Mouse (Mus musculus): Measurements from ENCODE around the gene Tuba4a. TPM values are rescaled to one million over a fixed set of nuclear protein-coding genes. Genes with fewer than 3 reads are reported as not detected.

Gene Tuba4a
- polyA plus RNA-seq, 1 experiment from 2014 or later, result 44.9 TPM

GRCm38 (mm10) chr1:75231664-75232152 lies 12.0 kb upstream of the Tuba4a start, which contains the start of gene A630095N17Rik:
A630095N17Rik (minus strand) TSS chr1:75232102.
- H3K36me3 ChIP-seq, result no peaks in the 10 kb centered on the region
- no peak within 1 kb of the TSS for H3K4me2 ChIP-seq
- H3K4me1 ChIP-seq, result peaks cover 13% of the 10 kb centered on the region
- no peaks in the 10 kb centered on the region for H3K9me3 ChIP-seq
- 67% methylated on average over 5 of the region's 5 CpGs for WGBS
- H3K27me3 ChIP-seq, result no peaks in the 10 kb centered on the region
- ATAC-seq (ENCODE audit: borderline replicate concordance, extremely low read depth, low FRiP score, low TSS enrichment), result no peak
- no peak within 1 kb of the TSS for H3K27ac ChIP-seq
- no peak within 1 kb of the TSS for H3K4me3 ChIP-seq
- no peak within 1 kb of the TSS for H3K9ac ChIP-seq

- no peaks in the 10 kb centered on the region for H3K27me3 ChIP-seq
- no peak overlapping the region for H3K27ac ChIP-seq
- H3K4me2 ChIP-seq, result no peak overlapping the region
- no peak for ATAC-seq (ENCODE audit: borderline replicate concordance, extremely low read depth, low FRiP score, low TSS enrichment)
- 68% methylated on average over 4 of the region's 4 CpGs for WGBS
- no peaks in the 10 kb centered on the region for H3K9me3 ChIP-seq
- peaks cover 12% of the 10 kb centered on the region; the same call in 1 of the 2 replicates for H3K4me1 ChIP-seq
- no peak overlapping the region for H3K4me3 ChIP-seq
- no peak overlapping the region for H3K9ac ChIP-seq
- H3K36me3 ChIP-seq, result no peaks in the 10 kb centered on the region
Observed at GRCm38 (mm10) chr1:75231224-75231623, 11.6 kb upstream of the Tuba4a start.

- no peak for ATAC-seq (ENCODE audit: borderline replicate concordance, extremely low read depth, low FRiP score, low TSS enrichment)
- no peak overlapping the region for H3K4me2 ChIP-seq
- WGBS, result 75% methylated on average over 7 of the region's 7 CpGs
- no peaks in the 10 kb centered on the region for H3K27me3 ChIP-seq
- H3K36me3 ChIP-seq, result no peaks in the 10 kb centered on the region
- peaks cover 7% of the 10 kb centered on the region; the same call in 1 of the 2 replicates for H3K4me1 ChIP-seq
- H3K27ac ChIP-seq, result no peak overlapping the region
- H3K9ac ChIP-seq, result no peak overlapping the region
- no peak overlapping the region for H3K4me3 ChIP-seq
- H3K9me3 ChIP-seq, result no peaks in the 10 kb centered on the region
Observed at GRCm38 (mm10) chr1:75230335-75230994, 10.8 kb upstream of the Tuba4a start.

GRCm38 (mm10) chr1:75229158-75229557 lies 9.5 kb upstream of the Tuba4a start:
- H3K9me3 ChIP-seq, result no peaks in the 10 kb centered on the region
- no peak for ATAC-seq (ENCODE audit: borderline replicate concordance, extremely low read depth, low FRiP score, low TSS enrichment)
- no peak overlapping the region for H3K9ac ChIP-seq
- H3K4me1 ChIP-seq, result no peaks in the 10 kb centered on the region
- no peak overlapping the region for H3K27ac ChIP-seq
- no peak overlapping the region for H3K4me3 ChIP-seq
- H3K27me3 ChIP-seq, result no peaks in the 10 kb centered on the region
- no peak overlapping the region for H3K4me2 ChIP-seq
- no peaks in the 10 kb centered on the region for H3K36me3 ChIP-seq
- 57% methylated on average over 4 of the region's 4 CpGs for WGBS

GRCm38 (mm10) chr1:75227653-75228052 lies 8.0 kb upstream of the Tuba4a start:
- Histone ChIP-seq H3K9ac (no peak overlapping the region), H3K4me1 (no peaks in the 10 kb centered on the region), H3K36me3 (no peaks in the 10 kb centered on the region), H3K4me3 (no peak overlapping the region), H3K27ac (no peak overlapping the region), H3K9me3 (no peaks in the 10 kb centered on the region), H3K4me2 (no peak overlapping the region), H3K27me3 (no peaks in the 10 kb centered on the region)
- no peak for ATAC-seq (ENCODE audit: borderline replicate concordance, extremely low read depth, low FRiP score, low TSS enrichment)
- WGBS, result 59% methylated on average over 1 of the region's 1 CpGs

- WGBS, result 43% methylated on average over 2 of the region's 2 CpGs
- Histone ChIP-seq H3K4me2 (no peak overlapping the region), H3K9me3 (no peaks in the 10 kb centered on the region), H3K9ac (no peak overlapping the region), H3K36me3 (no peaks in the 10 kb centered on the region), H3K4me3 (no peak overlapping the region), H3K27ac (no peak overlapping the region), H3K4me1 (no peaks in the 10 kb centered on the region), H3K27me3 (peaks cover 6% of the 10 kb centered on the region; the same call in 1 of the 2 replicates)
- no peak for ATAC-seq (ENCODE audit: borderline replicate concordance, extremely low read depth, low FRiP score, low TSS enrichment)
Observed at GRCm38 (mm10) chr1:75226138-75226537, 6.5 kb upstream of the Tuba4a start.

GRCm38 (mm10) chr1:75225473-75225872 lies 5.8 kb upstream of the Tuba4a start:
- Histone ChIP-seq H3K4me3 (no peak overlapping the region), H3K36me3 (no peaks in the 10 kb centered on the region), H3K9me3 (no peaks in the 10 kb centered on the region), H3K27ac (no peak overlapping the region), H3K27me3 (peaks cover 13% of the 10 kb centered on the region), H3K4me1 (no peaks in the 10 kb centered on the region), H3K4me2 (no peak overlapping the region), H3K9ac (no peak overlapping the region)
- 46% methylated on average over 3 of the region's 3 CpGs for WGBS
- ATAC-seq (ENCODE audit: borderline replicate concordance, extremely low read depth, low FRiP score, low TSS enrichment), result no peak

GRCm38 (mm10) chr1:75223532-75223931 lies 3.9 kb upstream of the Tuba4a start:
- no peak overlapping the region for H3K4me3 ChIP-seq
- no peaks in the 10 kb centered on the region for H3K9me3 ChIP-seq
- peaks cover 32% of the 10 kb centered on the region for H3K27me3 ChIP-seq
- H3K36me3 ChIP-seq, result no peaks in the 10 kb centered on the region
- no peak overlapping the region for H3K9ac ChIP-seq
- WGBS, result 52% methylated on average over 6 of the region's 6 CpGs
- no peak for ATAC-seq (ENCODE audit: borderline replicate concordance, extremely low read depth, low FRiP score, low TSS enrichment)
- H3K27ac ChIP-seq, result no peak overlapping the region
- H3K4me1 ChIP-seq, result peaks cover 11% of the 10 kb centered on the region
- H3K4me2 ChIP-seq, result no peak overlapping the region

- Histone ChIP-seq H3K4me3 (no peak overlapping the region), H3K27me3 (peaks cover 38% of the 10 kb centered on the region), H3K9ac (no peak overlapping the region), H3K4me2 (no peak overlapping the region), H3K27ac (no peak overlapping the region), H3K9me3 (no peaks in the 10 kb centered on the region), H3K36me3 (no peaks in the 10 kb centered on the region), H3K4me1 (peaks cover 17% of the 10 kb centered on the region)
- 70% methylated on average over 6 of the region's 6 CpGs for WGBS
- ATAC-seq (ENCODE audit: borderline replicate concordance, extremely low read depth, low FRiP score, low TSS enrichment), result no peak
Observed at GRCm38 (mm10) chr1:75222926-75223325, 3.3 kb upstream of the Tuba4a start.

- Histone ChIP-seq H3K9ac (no peak overlapping the region), H3K4me2 (no peak overlapping the region), H3K36me3 (no peaks in the 10 kb centered on the region), H3K4me1 (peaks cover 20% of the 10 kb centered on the region), H3K27me3 (peaks cover 49% of the 10 kb centered on the region), H3K27ac (no peak overlapping the region), H3K9me3 (no peaks in the 10 kb centered on the region), H3K4me3 (no peak overlapping the region)
- ATAC-seq (ENCODE audit: borderline replicate concordance, extremely low read depth, low FRiP score, low TSS enrichment), result no peak
- 72% methylated on average over 3 of the region's 3 CpGs for WGBS
Observed at GRCm38 (mm10) chr1:75221538-75221937, 1.9 kb upstream of the Tuba4a start.

GRCm38 (mm10) chr1:75219078-75219477 lies 587 bp downstream of the Tuba4a start:
- Histone ChIP-seq H3K27ac (no peak overlapping the region), H3K36me3 (peaks cover 13% of the 10 kb centered on the region; the same call in 1 of the 2 replicates), H3K9ac (peak overlapping the region; percentile 38), H3K4me3 (peak overlapping the region; percentile 51), H3K27me3 (peaks cover 49% of the 10 kb centered on the region), H3K4me1 (peaks cover 26% of the 10 kb centered on the region), H3K4me2 (peak overlapping the region; percentile 92), H3K9me3 (no peaks in the 10 kb centered on the region)
- 1% methylated on average over 24 of the region's 24 CpGs for WGBS
- ATAC-seq (ENCODE audit: borderline replicate concordance, extremely low read depth, low FRiP score, low TSS enrichment), result peak; percentile 89

GRCm38 (mm10) chr1:75218227-75219001 lies 1.3 kb downstream of the Tuba4a start:
- Histone ChIP-seq H3K9me3 (no peaks in the 10 kb centered on the region), H3K4me3 (peak overlapping the region; percentile 51), H3K36me3 (peaks cover 20% of the 10 kb centered on the region; the same call in 1 of the 2 replicates), H3K4me1 (peaks cover 32% of the 10 kb centered on the region), H3K4me2 (peak overlapping the region; percentile 92), H3K27me3 (peaks cover 49% of the 10 kb centered on the region), H3K27ac (no peak overlapping the region), H3K9ac (peak overlapping the region; percentile 38)
- peak; percentile 36; the same call in 1 of the 2 replicates for ATAC-seq (ENCODE audit: borderline replicate concordance, extremely low read depth, low FRiP score, low TSS enrichment)
- WGBS, result under 1% methylated on average over 38 of the region's 38 CpGs

Measured in lung, embryonic 15.5 days (tissue).